Mouse (Mus musculus) G1E (cell line): ENCODE data around the gene Depp1.

ENCODE experiments used
- CTCF ChIP-seq: IDR thresholded peaks from 2 replicates; pipeline ENCODE4 v1.5.1; 2012; ENCODE audit warnings: low read depth, low read length, inconsistent platforms, mixed read lengths
- GATA1 ChIP-seq: IDR thresholded peaks from 2 replicates; pipeline ENCODE4 v1.6.1; 2012; ENCODE audit warnings: borderline replicate concordance, low read length, inconsistent platforms, mixed read lengths
- POLR2AphosphoS5 ChIP-seq: IDR thresholded peaks from 2 replicates; pipeline ENCODE4 v1.6.1; 2012; ENCODE audit warnings: low read depth, low read length, inconsistent platforms; ENCODE audit not compliant: insufficient replicate concordance
- TAL1 ChIP-seq: conservative IDR thresholded peaks from 2 replicates; pipeline ENCODE4 v1.6.1; 2012; ENCODE audit warnings: low read depth, low read length, inconsistent platforms, mixed read lengths

GRCm38 (mm10) chr6:116629766-116630165, 20.6 kb upstream of the Depp1 start:
- TF ChIP-seq CTCF (no peak), TAL1 (no peak), POLR2AphosphoS5 (no peak), GATA1 (no peak)
